Mouse (Mus musculus) forebrain, postnatal 0 days (tissue): ENCODE results near the gene Tfr2. TPM values are rescaled to one million over a fixed set of nuclear protein-coding genes. Genes with fewer than 3 reads are reported as not detected.

ENCODE experiments used
- ATAC-seq: fragments of 200-750 bp; cut with Nextera tagmentation; 2 replicates; pipeline ENCODE4 v1.8.0; 2017; ENCODE audit warnings: mild to moderate bottlenecking, moderate library complexity
- DNase-seq: peaks from one replicate; pipeline ENCODE4 v3.0.0-alpha.2; 2015
- H3K27ac ChIP-seq: fragments of 300-500 bp; sonication (generic); 2 replicates; pipeline ENCODE4 v1.5.1; 2014; ENCODE audit warnings: low read depth, mild to moderate bottlenecking, antibody characterized with exemption, low read length, moderate library complexity, mixed read lengths
- H3K27me3 ChIP-seq: fragments of 300-500 bp; sonication (generic); 2 replicates; pipeline ENCODE4 v1.6.1; 2014; ENCODE audit warnings: mild to moderate bottlenecking, low read length, mixed read lengths; ENCODE audit not compliant: insufficient read depth
- H3K36me3 ChIP-seq: fragments of 300-500 bp; sonication (generic); 2 replicates; pipeline ENCODE4 v1.6.1; 2014; ENCODE audit warnings: mild to moderate bottlenecking, moderate library complexity; ENCODE audit not compliant: insufficient read depth
- H3K4me1 ChIP-seq: fragments of 300-500 bp; sonication (generic); 2 replicates; pipeline ENCODE4 v1.6.1; 2014; ENCODE audit warnings: antibody characterized with exemption; ENCODE audit not compliant: insufficient read depth
- H3K4me2 ChIP-seq: fragments of 300-500 bp; sonication (generic); 2 replicates; pipeline ENCODE4 v1.6.1; 2014; ENCODE audit warnings: low read depth, mild to moderate bottlenecking, moderate library complexity
- H3K4me3 ChIP-seq: fragments of 300-500 bp; sonication (generic); 2 replicates; pipeline ENCODE4 v1.5.1; 2014; ENCODE audit warnings: low read depth, low read length, mixed read lengths
- H3K9ac ChIP-seq: fragments of 300-500 bp; sonication (generic); 2 replicates; pipeline ENCODE4 v1.6.1; 2014; ENCODE audit warnings: mild to moderate bottlenecking
- H3K9me3 ChIP-seq: fragments of 300-500 bp; sonication (generic); 2 replicates; pipeline ENCODE4 v1.6.1; 2016; ENCODE audit warnings: low read length
- CTCF ChIP-seq: sonication (generic); IDR thresholded peaks from 2 replicates; pipeline ENCODE4 v1.5.1; 2016; ENCODE audit warnings: antibody characterized with exemption, control low read depth, low read depth
- WGBS: fragments of 180-500 bp; shearing (Covaris S2); extraction: QIAGEN DNeasy Blood & Tissue Kit; methylation state at CpG from one replicate; pipeline ENCODE4 v1.1.7; 2014; 5-methylcytosine and 5-hydroxymethylcytosine counted together
- polyA plus RNA-seq: library from polyadenylated mRNA; unstranded; fragments of >200 nt; fragmentation: Nextera tagmentation; extraction: Ambion mirVana; gene quantifications from 2 replicates; pipeline ENCODE4 v1.2.1, GENCODE M21; 2015
- total RNA-seq: library from RNA; depleted of rRNA; stranded (reverse); fragments of >200 nt; gene quantifications from 2 replicates; pipeline ENCODE4 v1.2.3, GENCODE M21; 2014

Tfr2 gene
- total and polyA plus RNA-seq, 2 experiments from 2014 or later, result 11.7 to 16.3 TPM

DNA sequence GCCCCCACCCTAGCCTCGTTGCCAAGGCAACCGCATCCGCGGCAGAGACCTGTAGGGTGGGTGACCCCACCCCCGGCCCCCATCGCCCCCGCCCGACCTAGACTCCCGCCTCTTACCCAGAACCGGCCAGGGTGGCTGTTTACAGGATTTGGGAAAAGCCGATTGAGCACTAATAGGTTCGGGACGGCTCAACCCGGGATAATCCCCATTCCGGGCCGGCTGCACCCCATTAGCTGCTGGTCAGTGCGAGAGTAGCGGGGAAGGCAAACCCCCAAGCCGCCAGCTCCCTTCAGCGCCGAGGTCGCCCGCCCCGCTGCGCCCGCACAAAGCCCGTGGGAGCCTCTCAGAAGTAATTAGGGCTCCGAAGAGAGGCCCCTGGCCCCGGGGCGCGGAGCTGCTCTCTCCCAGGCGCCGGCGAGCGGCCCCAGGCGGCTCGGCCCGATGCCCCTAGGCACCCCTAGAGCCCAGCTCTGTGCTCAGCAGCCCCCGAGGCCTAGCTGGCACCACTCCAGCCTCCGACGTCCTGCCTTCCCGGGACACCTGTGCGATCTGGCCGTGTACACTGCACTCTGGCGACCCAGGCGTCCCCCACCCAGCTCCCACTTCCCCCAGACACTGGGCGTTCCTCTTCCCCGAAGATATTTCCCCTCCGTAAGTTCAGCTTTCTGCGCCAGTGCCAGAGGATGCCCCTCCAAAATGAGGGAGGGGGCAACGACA, 38.1 kb upstream of the Tfr2 start:
- Histone ChIP-seq H3K9ac (peak overlapping the region; percentile 98), H3K4me2 (peak overlapping the region; percentile 90), H3K9me3 (no peaks in the 10 kb centered on the region), H3K36me3 (peaks cover 30% of the 10 kb centered on the region), H3K27ac (peak overlapping the region; percentile 98), H3K27me3 (no peaks in the 10 kb centered on the region), H3K4me1 (no peaks in the 10 kb centered on the region), H3K4me3 (peak overlapping the region; percentile 58)
- ATAC-seq, result peak; percentile 14
- no peak for TF ChIP-seq CTCF
- under 1% methylated on average over 51 of the region's 51 CpGs for WGBS
- peak; percentile 92 for DNase-seq

DNA sequence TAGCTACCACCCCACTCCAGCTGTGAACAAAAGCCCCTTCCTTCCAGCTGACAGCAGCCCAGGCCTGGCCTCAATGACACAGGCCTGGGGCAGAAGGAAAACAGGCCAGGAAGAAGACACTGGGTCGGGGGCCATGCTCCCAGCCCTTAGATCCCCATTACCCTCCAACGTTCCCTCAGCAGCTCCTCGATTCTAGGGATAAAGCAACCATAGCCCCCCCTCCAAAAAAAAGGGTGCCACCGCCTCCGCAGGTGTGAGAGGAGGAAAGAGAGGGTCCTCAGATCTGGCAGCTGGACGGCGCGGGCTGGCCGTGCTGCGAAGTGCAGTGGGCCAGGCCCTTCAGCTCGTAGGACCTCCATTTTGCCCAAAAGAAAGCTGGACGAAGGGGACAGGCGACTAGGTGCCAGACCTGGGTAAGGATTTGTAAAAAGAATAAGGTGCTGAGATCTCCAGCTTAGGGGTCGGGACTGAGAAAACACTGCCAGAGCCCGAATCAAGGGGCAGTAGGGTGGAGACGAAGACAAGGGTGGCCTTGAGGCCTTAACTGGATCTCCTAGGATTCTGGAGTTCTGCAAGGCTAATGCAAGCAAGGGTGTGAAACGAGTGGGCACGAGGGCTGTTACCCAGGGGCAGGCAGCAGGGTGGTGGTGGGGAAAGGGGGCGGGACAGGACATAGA, 37.4 kb upstream of the Tfr2 start:
- Histone ChIP-seq H3K27me3 (no peaks in the 10 kb centered on the region), H3K9ac (peak overlapping the region; percentile 98), H3K27ac (peak overlapping the region; percentile 98), H3K36me3 (peaks cover 29% of the 10 kb centered on the region), H3K4me3 (peak overlapping the region; percentile 58), H3K4me2 (peak overlapping the region; percentile 90), H3K9me3 (no peaks in the 10 kb centered on the region), H3K4me1 (no peaks in the 10 kb centered on the region)
- peak; percentile 55 for DNase-seq
- ATAC-seq, result no peak
- no peak for TF ChIP-seq CTCF
- WGBS, result under 1% methylated on average over 19 of the region's 19 CpGs

DNA sequence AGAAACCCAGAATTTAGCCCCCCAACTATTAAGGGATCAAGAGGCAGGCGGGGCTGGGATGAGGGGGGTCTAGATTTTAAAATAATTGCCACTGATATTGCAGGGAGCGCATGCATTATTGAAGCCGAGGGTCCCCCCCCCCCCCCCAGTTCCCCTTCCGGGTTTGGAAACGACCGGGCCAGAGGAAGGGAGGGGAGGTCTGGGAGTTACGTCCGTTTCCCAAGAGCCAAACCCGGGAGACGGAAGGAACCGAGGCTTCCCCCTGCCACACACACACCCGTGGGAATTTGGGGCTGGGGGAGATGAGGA, 36.9 kb upstream of the Tfr2 start:
- no peak; the same call in 1 of the 2 replicates for ATAC-seq

DNA sequence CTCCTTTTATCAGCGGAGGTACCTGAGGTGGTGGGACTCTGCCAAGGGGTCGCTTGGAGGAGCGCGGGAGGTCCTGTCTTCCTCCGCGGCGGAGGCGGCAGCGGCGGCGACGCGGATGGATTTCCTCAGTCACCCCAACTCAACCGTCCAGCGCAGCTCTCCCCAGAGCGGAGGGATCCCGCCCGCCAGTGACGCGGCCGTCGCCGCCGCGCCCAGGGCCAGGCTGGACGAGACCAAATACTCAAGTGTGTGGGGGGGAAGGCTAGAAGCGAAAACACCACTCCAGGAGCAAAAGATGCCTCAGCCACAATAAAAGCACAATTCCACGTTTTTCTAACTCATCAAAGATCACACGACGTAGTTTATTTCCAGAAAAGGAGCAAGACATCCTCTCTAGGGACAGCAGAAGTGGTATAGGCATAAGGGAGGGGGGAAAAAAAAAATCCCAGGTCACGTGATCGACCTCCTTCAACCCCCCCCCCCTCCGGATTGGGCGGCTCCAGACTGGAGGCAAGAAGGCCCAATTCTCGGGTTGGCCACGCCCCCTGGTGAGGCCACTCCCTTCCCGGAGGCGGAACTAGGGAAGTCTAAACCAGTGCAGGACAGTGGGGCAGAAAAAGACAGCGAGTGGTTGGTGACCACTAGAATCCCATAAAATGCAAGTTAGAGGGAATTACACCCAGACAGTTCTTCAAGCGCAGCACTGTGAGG, 36.4 kb upstream of the Tfr2 start, which contains the start of the genes Epo and Gnb2:
Gene Epo (minus strand): TSS at position 126 of the 711 bp plus-strand sequence.
Gene Gnb2 (minus strand): TSS at position 394 of the 711 bp plus-strand sequence.
- peak within 1 kb of the TSS; percentile 98 for H3K9ac ChIP-seq
- H3K36me3 ChIP-seq, result peaks cover 19% of the 10 kb centered on the region
- H3K4me3 ChIP-seq, result peak within 1 kb of the TSS; percentile 58
- no peaks in the 10 kb centered on the region for H3K4me1 ChIP-seq
- peak within 1 kb of the TSS; percentile 90 for H3K4me2 ChIP-seq
- peak; percentile 71 for ATAC-seq
- TF ChIP-seq CTCF, result no peak; the same call in 1 of the 2 replicates
- H3K27ac ChIP-seq, result peak within 1 kb of the TSS; percentile 98
- no peaks in the 10 kb centered on the region for H3K9me3 ChIP-seq
- under 1% methylated on average over 40 of the region's 40 CpGs for WGBS
- DNase-seq, result peak; percentile 99
- no peaks in the 10 kb centered on the region for H3K27me3 ChIP-seq

More for the DNA sequence above, 36.9 kb upstream of the Tfr2 start:
- no peak for TF ChIP-seq CTCF
- Histone ChIP-seq H3K4me1 (no peaks in the 10 kb centered on the region), H3K27ac (peak overlapping the region; percentile 98), H3K27me3 (no peaks in the 10 kb centered on the region), H3K9me3 (no peaks in the 10 kb centered on the region), H3K36me3 (peaks cover 24% of the 10 kb centered on the region), H3K4me3 (peak overlapping the region; percentile 58), H3K9ac (peak overlapping the region; percentile 98), H3K4me2 (peak overlapping the region; percentile 90)
- no peak for DNase-seq
- WGBS, result 1% methylated on average over 7 of the region's 12 CpGs

DNA sequence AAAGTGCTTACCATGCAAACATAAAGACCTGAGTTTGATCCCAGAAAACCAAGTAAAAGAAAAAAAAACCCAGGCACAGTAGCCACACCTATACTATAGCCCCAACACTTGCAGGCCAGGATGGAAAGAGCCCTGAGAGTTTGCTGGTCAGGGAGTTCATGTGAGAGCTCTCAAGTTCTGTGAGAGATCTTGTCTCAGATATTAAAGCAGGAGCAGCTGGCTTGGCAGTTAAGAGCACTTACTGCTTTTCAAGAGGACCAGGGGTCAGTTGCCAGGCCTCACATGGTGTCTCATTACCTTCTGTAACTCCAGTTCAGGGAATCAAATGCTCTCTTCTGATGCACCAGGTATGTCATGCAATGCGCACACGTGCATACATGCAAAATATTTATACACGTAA, 34.9 kb upstream of the Tfr2 start:
- Histone ChIP-seq H3K27ac (no peak overlapping the region), H3K4me3 (no peak overlapping the region), H3K36me3 (peaks cover 4% of the 10 kb centered on the region), H3K9ac (no peak overlapping the region), H3K4me1 (peaks cover 4% of the 10 kb centered on the region; the same call in 1 of the 2 replicates), H3K4me2 (no peak overlapping the region), H3K9me3 (no peaks in the 10 kb centered on the region), H3K27me3 (no peaks in the 10 kb centered on the region)
- no peak for TF ChIP-seq CTCF
- ATAC-seq (no peak), DNase-seq (no peak)
- 95% methylated on average over 3 of the region's 3 CpGs for WGBS

DNA sequence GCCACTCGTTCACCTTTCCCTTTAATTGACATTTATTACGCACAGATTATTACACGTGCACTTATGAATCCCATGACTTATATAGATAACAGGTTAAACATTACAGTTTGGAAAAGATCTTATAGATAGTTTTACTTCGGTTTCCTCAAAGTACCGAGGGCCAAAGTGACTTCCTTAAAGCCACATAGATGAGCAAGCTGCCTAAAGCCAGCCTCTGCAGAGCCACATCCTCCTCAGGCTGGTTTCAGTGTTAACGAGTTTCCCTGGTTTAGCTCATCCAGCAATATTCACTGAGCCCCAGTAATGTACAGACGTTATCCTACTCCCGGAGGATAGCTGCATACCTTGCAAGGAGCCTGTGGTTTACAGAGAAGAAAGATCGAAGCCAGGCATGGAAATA, 34.3 kb upstream of the Tfr2 start:
- WGBS, result 78% methylated on average over 9 of the region's 9 CpGs

DNA sequence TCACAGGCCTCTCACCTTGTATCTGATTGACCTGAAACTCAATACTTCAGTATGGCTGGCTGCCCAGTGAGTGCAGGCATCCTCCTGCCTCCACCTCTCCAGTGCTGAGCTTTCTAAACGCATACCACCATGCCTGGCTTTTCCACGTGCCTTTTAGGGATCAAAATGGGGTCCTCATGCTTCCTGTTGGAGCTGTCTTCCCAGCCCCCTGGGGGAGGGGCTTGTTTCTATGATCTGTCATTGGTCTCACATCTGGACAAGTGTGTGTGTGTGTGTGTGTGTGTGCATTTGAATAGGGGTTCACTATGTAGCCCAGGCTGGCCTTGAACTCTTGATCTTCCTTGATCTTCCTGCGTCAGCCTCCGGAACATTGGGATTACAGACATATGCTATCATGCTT, 32.2 kb upstream of the Tfr2 start:
- WGBS, result 69% methylated on average over 4 of the region's 4 CpGs
- TF ChIP-seq CTCF, result no peak
- Histone ChIP-seq H3K27ac (no peak overlapping the region), H3K4me3 (no peak overlapping the region), H3K4me1 (peaks cover 4% of the 10 kb centered on the region; the same call in 1 of the 2 replicates), H3K9ac (no peak overlapping the region), H3K9me3 (no peaks in the 10 kb centered on the region), H3K4me2 (no peak overlapping the region), H3K36me3 (no peaks in the 10 kb centered on the region), H3K27me3 (no peaks in the 10 kb centered on the region)
- ATAC-seq (no peak), DNase-seq (no peak)

More for the DNA sequence above, 34.3 kb upstream of the Tfr2 start:
- no peak overlapping the region for H3K9ac ChIP-seq
- no peaks in the 10 kb centered on the region for H3K27me3 ChIP-seq
- TF ChIP-seq CTCF, result no peak
- ATAC-seq, result no peak
- H3K9me3 ChIP-seq, result no peaks in the 10 kb centered on the region
- H3K36me3 ChIP-seq, result no peaks in the 10 kb centered on the region
- peaks cover 4% of the 10 kb centered on the region; the same call in 1 of the 2 replicates for H3K4me1 ChIP-seq
- H3K4me2 ChIP-seq, result no peak overlapping the region
- H3K27ac ChIP-seq, result no peak overlapping the region
- no peak for DNase-seq
- H3K4me3 ChIP-seq, result no peak overlapping the region
